Mouse (Mus musculus): ENCODE data around the gene Gm45713. TPM values are rescaled to one million over a fixed set of nuclear protein-coding genes. Genes with fewer than 3 reads are reported as not detected.
A peak's percentile ranks its signal among the peaks of the same experiment; 100 is the strongest.
"Not testable (repeated sequence)": the region's sequence is repeated elsewhere in the genome, so short reads cannot be mapped to it uniquely, and the experiment has no call there.

Gm45713 gene
- polyA plus RNA-seq, 1 experiment from 2014 or later, result 0.27 TPM

- Histone ChIP-seq H3K27ac (no peak overlapping the region), H3K4me2 (replicated peaks) (peak overlapping the region; percentile 14), H3K9ac (no peak overlapping the region), H3K9me3 (peaks cover 11% of the 10 kb centered on the region), H3K36me3 (no peaks in the 10 kb centered on the region), H3K27me3 (peaks cover 90% of the 10 kb centered on the region), H3K4me3 (no peak overlapping the region; the same call in 1 of the 2 replicates), H3K4me1 (peaks cover 12% of the 10 kb centered on the region)
- no peak for ATAC-seq (ENCODE audit: insufficient number of reproducible peaks, insufficient read depth, low FRiP score, low TSS enrichment)
- 2% methylated on average over 29 of the region's 29 CpGs for WGBS
Observed at GRCm38 (mm10) chr7:45174567-45175280, 38.7 kb upstream of the Gm45713 start.

GRCm38 (mm10) chr7:45173772-45174171 is 37.7 kb upstream of the Gm45713 start:
- Histone ChIP-seq H3K27me3 (peaks cover 90% of the 10 kb centered on the region), H3K9me3 (peaks cover 21% of the 10 kb centered on the region), H3K4me1 (peaks cover 12% of the 10 kb centered on the region)
- not testable (repeated sequence) for H3K9ac ChIP-seq; H3K4me3 ChIP-seq; H3K4me2 ChIP-seq (replicated peaks); H3K27ac ChIP-seq; ATAC-seq (ENCODE audit: insufficient number of reproducible peaks, insufficient read depth, low FRiP score, low TSS enrichment); H3K36me3 ChIP-seq
- 42% methylated on average over 1 of the region's 1 CpGs for WGBS

GRCm38 (mm10) chr7:45172974-45173373 is 36.9 kb upstream of the Gm45713 start:
- peaks cover 12% of the 10 kb centered on the region for H3K4me1 ChIP-seq
- no peak overlapping the region for H3K9ac ChIP-seq
- H3K4me2 ChIP-seq (replicated peaks), result no peak overlapping the region
- 58% methylated on average over 7 of the region's 7 CpGs for WGBS
- H3K4me3 ChIP-seq, result no peak overlapping the region
- no peak overlapping the region for H3K27ac ChIP-seq
- peaks cover 90% of the 10 kb centered on the region for H3K27me3 ChIP-seq
- peaks cover 21% of the 10 kb centered on the region for H3K9me3 ChIP-seq
- no peak for ATAC-seq (ENCODE audit: insufficient number of reproducible peaks, insufficient read depth, low FRiP score, low TSS enrichment)
- no peaks in the 10 kb centered on the region for H3K36me3 ChIP-seq

GRCm38 (mm10) chr7:45169495-45169894 is 33.5 kb upstream of the Gm45713 start:
- WGBS, result 97% methylated on average over 3 of the region's 3 CpGs
- H3K4me3 ChIP-seq, result no peak overlapping the region
- H3K27me3 ChIP-seq, result peaks cover 89% of the 10 kb centered on the region
- H3K9ac ChIP-seq, result no peak overlapping the region
- no peak overlapping the region for H3K27ac ChIP-seq
- H3K9me3 ChIP-seq, result peaks cover 21% of the 10 kb centered on the region
- no peak overlapping the region for H3K4me2 ChIP-seq (replicated peaks)
- no peak for ATAC-seq (ENCODE audit: insufficient number of reproducible peaks, insufficient read depth, low FRiP score, low TSS enrichment)
- no peaks in the 10 kb centered on the region for H3K36me3 ChIP-seq
- no peaks in the 10 kb centered on the region for H3K4me1 ChIP-seq

- Histone ChIP-seq H3K9me3 (peaks cover 21% of the 10 kb centered on the region), H3K4me3 (no peak overlapping the region), H3K9ac (no peak overlapping the region), H3K27ac (no peak overlapping the region), H3K4me2 (replicated peaks) (no peak overlapping the region), H3K4me1 (no peaks in the 10 kb centered on the region), H3K36me3 (no peaks in the 10 kb centered on the region), H3K27me3 (peaks cover 90% of the 10 kb centered on the region)
- WGBS, result 4% methylated on average over 24 of the region's 24 CpGs
- no peak for ATAC-seq (ENCODE audit: insufficient number of reproducible peaks, insufficient read depth, low FRiP score, low TSS enrichment)
Observed at GRCm38 (mm10) chr7:45168656-45169055, 32.6 kb upstream of the Gm45713 start.

GRCm38 (mm10) chr7:45167761-45168445 is 31.9 kb upstream of the Gm45713 start:
- H3K4me3 ChIP-seq, result no peak overlapping the region
- no peak for ATAC-seq (ENCODE audit: insufficient number of reproducible peaks, insufficient read depth, low FRiP score, low TSS enrichment)
- 1% methylated on average over 19 of the region's 19 CpGs for WGBS
- H3K27me3 ChIP-seq, result peaks cover 92% of the 10 kb centered on the region
- peaks cover 21% of the 10 kb centered on the region for H3K9me3 ChIP-seq
- H3K27ac ChIP-seq, result no peak overlapping the region
- H3K4me2 ChIP-seq (replicated peaks), result no peak overlapping the region
- H3K4me1 ChIP-seq, result no peaks in the 10 kb centered on the region
- no peak overlapping the region for H3K9ac ChIP-seq
- H3K36me3 ChIP-seq, result no peaks in the 10 kb centered on the region

GRCm38 (mm10) chr7:45166950-45167401 is 30.9 kb upstream of the Gm45713 start:
- Histone ChIP-seq H3K9ac (no peak overlapping the region), H3K9me3 (peaks cover 21% of the 10 kb centered on the region), H3K4me3 (no peak overlapping the region), H3K36me3 (no peaks in the 10 kb centered on the region), H3K27ac (no peak overlapping the region), H3K27me3 (peaks cover 93% of the 10 kb centered on the region), H3K4me1 (peaks cover 4% of the 10 kb centered on the region; the same call in 1 of the 2 replicates), H3K4me2 (replicated peaks) (no peak overlapping the region)
- WGBS, result 26% methylated on average over 10 of the region's 10 CpGs
- no peak for ATAC-seq (ENCODE audit: insufficient number of reproducible peaks, insufficient read depth, low FRiP score, low TSS enrichment)

- Histone ChIP-seq H3K9ac (no peak overlapping the region), H3K36me3 (0 out of 2 replicates have a peak, but pooled peaks cover 6% of the 10 kb centered on the region), H3K4me2 (replicated peaks) (no peak overlapping the region), H3K4me1 (peaks cover 4% of the 10 kb centered on the region; the same call in 1 of the 2 replicates), H3K4me3 (no peak overlapping the region), H3K27ac (no peak overlapping the region), H3K9me3 (peaks cover 19% of the 10 kb centered on the region), H3K27me3 (peaks cover 82% of the 10 kb centered on the region)
- WGBS, result 45% methylated on average over 11 of the region's 11 CpGs
- ATAC-seq (ENCODE audit: insufficient number of reproducible peaks, insufficient read depth, low FRiP score, low TSS enrichment), result no peak
Observed at GRCm38 (mm10) chr7:45165701-45166100, 29.7 kb upstream of the Gm45713 start.

- ATAC-seq (ENCODE audit: insufficient number of reproducible peaks, insufficient read depth, low FRiP score, low TSS enrichment), result no peak
- no peak overlapping the region for H3K9ac ChIP-seq
- WGBS, result 62% methylated on average over 5 of the region's 5 CpGs
- H3K9me3 ChIP-seq, result peaks cover 11% of the 10 kb centered on the region
- no peak overlapping the region for H3K27ac ChIP-seq
- peaks cover 4% of the 10 kb centered on the region; the same call in 1 of the 2 replicates for H3K4me1 ChIP-seq
- no peak overlapping the region for H3K4me3 ChIP-seq
- H3K27me3 ChIP-seq, result peaks cover 74% of the 10 kb centered on the region
- H3K4me2 ChIP-seq (replicated peaks), result no peak overlapping the region
- H3K36me3 ChIP-seq, result peaks cover 14% of the 10 kb centered on the region
Observed at GRCm38 (mm10) chr7:45164833-45165232, 28.8 kb upstream of the Gm45713 start.

- H3K9me3 ChIP-seq, result peaks cover 2% of the 10 kb centered on the region
- H3K4me2 ChIP-seq (replicated peaks), result peak within 1 kb of the TSS; percentile 62
- H3K4me3 ChIP-seq, result peak within 1 kb of the TSS; percentile 36
- H3K4me1 ChIP-seq, result peaks cover 4% of the 10 kb centered on the region; the same call in 1 of the 2 replicates
- peaks cover 65% of the 10 kb centered on the region for H3K27me3 ChIP-seq
- peak within 1 kb of the TSS; percentile 54 for H3K9ac ChIP-seq
- 1% methylated on average over 33 of the region's 41 CpGs for WGBS
- H3K36me3 ChIP-seq, result peaks cover 23% of the 10 kb centered on the region
- no peak for ATAC-seq (ENCODE audit: insufficient number of reproducible peaks, insufficient read depth, low FRiP score, low TSS enrichment)
- H3K27ac ChIP-seq, result no peak within 1 kb of the TSS
Observed at GRCm38 (mm10) chr7:45163735-45164490, 27.9 kb upstream of the Gm45713 start, which contains the start of gene Slc17a7. Gene Slc17a7 (plus strand): TSS chr7:45163949.

- no peak for ATAC-seq (ENCODE audit: insufficient number of reproducible peaks, insufficient read depth, low FRiP score, low TSS enrichment)
- 74% methylated on average over 9 of the region's 9 CpGs for WGBS
Observed at GRCm38 (mm10) chr7:45162996-45163615, 27.1 kb upstream of the Gm45713 start.

More at GRCm38 (mm10) chr7:45162996-45163615, 27.1 kb upstream of the Gm45713 start:
- H3K4me3 ChIP-seq, result peak overlapping the region; percentile 36; the same call in 1 of the 2 replicates
- H3K4me1 ChIP-seq, result peaks cover 4% of the 10 kb centered on the region; the same call in 1 of the 2 replicates
- peaks cover 31% of the 10 kb centered on the region for H3K36me3 ChIP-seq
- no peak overlapping the region for H3K4me2 ChIP-seq (replicated peaks)
- H3K27me3 ChIP-seq, result peaks cover 57% of the 10 kb centered on the region
- H3K27ac ChIP-seq, result no peak overlapping the region
- H3K9ac ChIP-seq, result no peak overlapping the region
- no peaks in the 10 kb centered on the region for H3K9me3 ChIP-seq

Measured in embryonic facial prominence, embryonic 12.5 days (tissue).